Mouse (Mus musculus) hindbrain, embryonic 11.5 days (tissue): ENCODE measurements around the gene Gypa. TPM values are rescaled to one million over a fixed set of nuclear protein-coding genes. Genes with fewer than 3 reads are reported as not detected.

ENCODE experiments used
- polyA plus RNA-seq: library from polyadenylated mRNA; unstranded; fragments of >200 nt; fragmentation: Nextera tagmentation; extraction: Ambion mirVana; gene quantifications from 2 replicates; pipeline ENCODE4 v1.2.1, GENCODE M21; 2014

The Gypa gene
- polyA plus RNA-seq, 1 experiment from 2014 or later, result 14.7 TPM

Other genes starting within 250 kb of the Gypa start
- 0.03 TPM in 1 of 2 replicates, not detected in the other for gene Frem3, start 117.3 kb downstream of the Gypa start, polyA plus RNA-seq
- 146 and 157 TPM in 2 replicates for gene Smarca5, start 245.7 kb downstream of the Gypa start, polyA plus RNA-seq